Mouse (Mus musculus) urinary bladder, postnatal 25 days (tissue): Measurements from ENCODE around the gene Serpinf1.

Experiments
- DNase-seq: peaks from one replicate; pipeline ENCODE4 v3.0.0; 2022; ENCODE audit warnings: low spot score

Gene Serpinf1

DNA sequence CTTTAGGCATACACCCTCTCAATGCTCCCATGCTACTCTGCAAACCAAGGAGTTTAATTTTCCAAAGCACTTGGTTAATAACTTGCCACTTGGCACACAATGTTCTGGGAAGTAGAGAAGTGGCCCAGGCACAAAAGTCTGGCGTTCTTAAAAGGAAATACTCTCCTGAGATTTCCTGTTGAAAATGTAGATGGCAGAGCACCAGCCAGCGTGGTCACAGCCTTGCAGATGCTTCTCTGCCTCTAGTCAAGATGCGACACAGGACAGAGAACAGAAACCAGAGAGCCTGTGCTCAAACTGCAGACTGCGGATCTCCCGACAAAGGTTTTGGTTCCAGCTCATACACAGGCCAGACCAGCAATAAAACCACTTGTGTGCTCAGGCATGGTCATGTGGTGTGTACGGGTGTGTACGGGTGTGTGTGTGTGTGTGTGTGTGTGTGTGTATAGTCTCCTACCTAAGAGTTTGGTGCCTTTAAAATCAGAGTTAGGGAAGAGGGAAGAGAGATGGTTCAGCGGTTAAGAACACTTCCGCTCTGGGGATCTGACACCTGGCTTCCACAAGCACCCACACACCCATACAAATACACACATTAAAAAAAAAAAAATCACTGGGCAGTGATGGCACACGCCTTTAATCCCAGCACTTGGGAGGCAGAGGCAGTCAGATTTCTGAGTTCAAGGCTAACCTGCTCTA is 32.7 kb upstream of the Serpinf1 start:
- no peak for DNase-seq

- peak; percentile 77 for DNase-seq
These were observed 31.8 kb upstream of the Serpinf1 start, which contains the start of gene Wdr81 for GRCm38 (mm10) chr11:75453991-75454930. TSS of gene Wdr81 (minus strand) at chr11:75454717.

DNA sequence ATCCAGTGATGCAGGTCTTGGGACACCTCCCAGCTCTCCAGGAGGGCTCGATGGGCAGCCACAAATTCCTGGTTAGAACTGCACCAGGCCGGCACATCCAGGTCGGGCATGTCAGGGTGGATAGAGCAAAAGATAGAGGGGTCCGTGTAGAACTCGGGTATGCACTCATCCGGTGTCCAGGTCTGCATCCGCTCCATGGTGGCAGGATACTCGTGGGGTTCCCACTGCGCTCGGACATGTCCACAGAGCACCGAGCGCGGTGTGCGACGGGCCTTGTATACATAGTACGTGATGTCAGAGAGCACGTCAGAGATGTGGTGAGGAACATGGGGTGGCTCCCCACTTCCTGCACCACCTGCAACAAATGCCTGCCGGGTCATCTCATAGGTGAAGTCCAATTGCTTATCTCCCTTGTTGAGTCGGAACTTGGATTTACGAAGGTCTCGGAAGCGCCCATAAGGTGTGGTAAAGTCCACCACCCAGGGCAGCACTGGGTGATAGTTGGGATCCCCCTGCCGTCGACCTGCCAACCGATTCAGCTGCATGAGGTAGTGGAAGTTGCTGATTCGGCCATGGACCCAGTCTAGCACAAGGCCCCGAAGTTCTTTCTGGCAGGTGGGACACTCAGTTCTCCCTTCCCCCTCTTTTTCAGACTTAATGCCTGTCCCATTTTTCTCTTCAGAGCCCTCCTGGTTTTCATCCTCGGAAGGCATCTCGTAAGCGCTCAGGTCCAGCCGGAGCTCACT is 30.5 kb upstream of the Serpinf1 start:
- no peak for DNase-seq

GRCm38 (mm10) chr11:75452081-75452480 is 29.6 kb upstream of the Serpinf1 start:
- no peak for DNase-seq

DNA sequence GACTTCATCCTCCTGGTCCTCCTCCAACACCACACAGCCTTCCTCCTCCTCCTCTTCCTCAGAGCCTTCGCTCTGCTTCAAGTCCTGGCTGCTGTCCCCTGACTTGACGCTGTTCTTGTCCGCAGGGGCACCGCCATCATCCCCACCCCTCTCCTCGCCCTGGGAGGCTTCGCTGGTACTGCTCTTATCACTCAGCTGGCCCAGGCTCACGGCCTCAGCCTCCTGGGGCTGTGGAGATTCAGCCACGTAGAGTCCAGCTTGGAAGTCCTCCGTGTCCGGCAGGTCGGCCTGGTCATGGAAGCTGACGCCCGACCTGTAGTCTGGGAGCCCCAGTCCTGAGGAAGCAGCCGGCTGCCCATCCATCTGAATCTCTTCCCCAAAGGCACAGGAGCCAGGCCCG is 28.4 kb upstream of the Serpinf1 start:
- no peak for DNase-seq

DNA sequence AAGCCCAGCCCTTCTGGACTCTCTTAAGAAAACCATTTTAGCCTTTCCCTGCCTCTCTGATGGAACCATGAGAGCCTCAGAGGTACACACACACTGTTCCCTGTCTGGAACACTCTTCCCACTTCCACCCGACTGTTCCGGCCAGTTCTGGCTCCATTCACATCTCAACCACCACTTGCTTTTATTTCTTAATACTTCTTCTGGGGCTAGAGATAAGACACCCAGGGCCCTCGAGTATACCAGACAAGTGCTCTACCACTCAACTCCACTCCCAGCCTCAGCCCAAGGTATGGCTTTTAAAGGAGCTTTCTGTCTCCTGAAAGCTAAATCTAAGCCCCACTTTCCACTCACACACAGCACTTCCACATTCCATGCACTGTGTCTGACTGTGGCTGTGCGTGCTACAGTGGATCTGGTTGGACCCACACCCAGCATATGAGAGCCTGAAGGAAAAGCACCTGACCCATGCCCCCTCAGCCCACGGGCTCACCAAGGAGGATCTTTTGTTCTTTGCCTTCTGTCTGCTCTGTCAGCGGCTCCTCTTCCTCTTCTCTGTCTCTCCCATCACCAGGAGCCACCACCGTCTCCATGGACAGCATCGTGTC is 27.9 kb upstream of the Serpinf1 start:
- no peak for DNase-seq

DNA sequence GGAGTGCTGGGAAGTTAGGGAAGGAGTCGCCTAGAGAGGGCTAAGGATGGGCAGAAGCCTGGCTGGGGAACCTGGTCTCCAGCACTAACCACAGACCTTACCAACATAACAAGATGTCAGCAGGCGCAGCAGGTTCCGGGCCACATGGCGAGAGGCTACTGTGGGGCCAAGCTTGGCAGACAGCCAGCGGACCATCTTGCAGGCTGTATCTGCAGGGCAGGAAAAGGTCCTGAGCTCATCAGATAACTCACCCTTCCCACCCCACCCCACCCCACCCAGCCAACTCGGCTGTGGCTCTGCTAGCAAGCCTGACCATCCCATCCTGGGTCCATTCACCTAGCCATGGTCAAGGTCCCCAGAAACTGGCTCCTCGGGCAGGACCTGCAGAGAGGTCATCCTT is 27.2 kb upstream of the Serpinf1 start:
- DNase-seq, result no peak

DNA sequence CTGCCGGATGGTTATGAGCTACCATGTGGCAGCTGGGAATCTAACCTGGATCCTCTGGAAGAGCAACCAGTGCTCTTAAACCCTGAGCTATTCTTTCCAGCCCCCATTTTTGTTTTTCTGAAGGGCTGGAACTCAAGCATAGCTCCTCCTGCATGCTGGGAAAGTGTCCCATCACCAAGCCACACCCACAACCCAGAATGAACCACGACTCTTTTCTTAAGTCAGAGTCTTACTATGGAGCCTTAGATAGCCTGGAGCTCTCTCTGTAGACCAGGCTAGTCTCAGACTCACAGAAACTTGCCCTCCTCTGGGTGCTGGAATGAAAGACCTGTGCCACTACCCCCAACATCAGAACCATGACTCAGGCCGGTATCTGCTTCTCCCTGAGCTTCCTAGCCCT is 26.1 kb upstream of the Serpinf1 start:
- DNase-seq, result no peak

- DNase-seq, result no peak
These were observed 21.2 kb upstream of the Serpinf1 start for GRCm38 (mm10) chr11:75443711-75444110.

DNA sequence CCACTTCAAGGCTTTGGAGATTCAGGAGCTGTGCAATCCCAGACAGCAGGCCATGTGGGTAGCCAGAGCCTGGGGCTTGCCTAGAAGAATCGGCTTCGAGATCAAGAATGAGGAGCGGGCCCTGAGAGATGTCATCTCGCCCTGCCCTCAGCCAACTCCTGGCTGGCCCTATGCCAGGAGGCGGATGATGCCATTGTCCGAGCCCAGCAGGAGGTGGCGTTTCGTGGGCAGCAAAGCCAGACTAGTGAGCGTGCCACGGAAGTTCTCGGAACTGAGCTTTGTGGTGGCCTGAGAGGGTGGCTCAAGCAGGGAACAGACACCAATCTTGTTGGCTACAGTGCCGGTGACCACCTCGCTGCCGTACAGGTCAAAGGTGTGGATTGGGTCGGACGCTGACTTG is 19.1 kb upstream of the Serpinf1 start:
- DNase-seq, result no peak

DNA sequence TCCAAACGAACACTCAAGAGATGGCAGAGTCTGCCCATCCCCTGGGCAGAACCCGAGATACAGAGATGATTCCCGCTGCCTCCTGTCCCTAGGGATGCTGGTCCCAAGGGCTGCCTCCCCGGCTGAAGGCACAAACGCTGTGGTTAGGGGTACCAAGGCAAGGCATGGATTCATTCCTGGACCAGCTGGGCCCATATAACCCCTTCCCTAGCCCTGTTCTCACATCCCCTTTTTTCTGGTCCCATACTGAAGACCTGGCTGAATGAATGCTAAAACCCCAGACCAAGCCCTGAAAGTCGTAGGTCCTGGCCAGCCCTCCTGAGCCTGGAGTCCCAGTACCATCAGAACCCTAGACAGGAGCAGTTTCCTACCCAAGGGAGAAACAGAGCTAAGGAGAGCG is 18.5 kb upstream of the Serpinf1 start:
- no peak for DNase-seq

DNA sequence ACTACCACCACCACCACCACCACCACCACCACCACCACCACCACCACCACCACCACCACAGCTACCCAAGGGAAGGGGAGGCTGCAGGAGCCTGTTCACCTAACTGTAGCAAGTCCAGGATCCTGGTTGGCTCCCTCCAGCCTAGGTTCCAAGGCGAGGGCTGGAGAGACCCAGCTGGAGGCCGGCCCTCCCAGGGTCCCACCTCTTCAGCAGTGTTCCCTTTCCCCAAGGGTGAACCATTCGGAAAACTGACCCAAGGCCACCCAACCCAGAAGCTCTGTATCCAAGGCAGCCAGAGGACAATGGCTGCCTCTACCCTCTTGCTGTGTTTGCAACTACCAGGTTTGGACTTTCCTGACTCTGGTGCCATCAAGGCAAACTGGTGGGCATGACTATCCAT is 17.4 kb upstream of the Serpinf1 start:
- no peak for DNase-seq

DNA sequence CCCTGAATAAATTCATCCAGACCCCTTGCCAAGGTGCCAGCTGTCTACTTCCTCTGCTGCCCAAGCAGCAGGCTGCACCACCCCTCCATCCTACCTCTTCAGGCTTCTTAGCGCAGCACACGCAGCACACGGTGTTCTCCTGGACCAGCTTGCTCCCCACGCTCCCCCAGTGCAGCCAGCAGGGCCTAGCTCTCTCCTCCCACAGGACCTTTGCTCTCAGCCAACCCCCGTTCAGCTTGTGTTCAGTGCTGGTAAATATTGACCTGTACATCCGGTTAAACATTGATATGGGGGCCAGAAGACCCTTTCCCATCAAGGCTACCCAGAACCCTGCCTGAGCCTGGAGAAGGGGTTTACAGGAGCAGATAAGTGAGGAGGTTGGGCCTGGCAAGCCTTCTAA is 16.9 kb upstream of the Serpinf1 start, which contains the start of gene Serpinf2:
Gene Serpinf2, minus strand, starts transcription at position 229 of the 400 bp plus-strand sequence.
- no peak for DNase-seq

- DNase-seq, result no peak
These were observed 16.3 kb upstream of the Serpinf1 start for GRCm38 (mm10) chr11:75438804-75439203.

GRCm38 (mm10) chr11:75438194-75438593 is 15.7 kb upstream of the Serpinf1 start:
- no peak for DNase-seq

GRCm38 (mm10) chr11:75434138-75434537 is 11.6 kb upstream of the Serpinf1 start:
- DNase-seq, result no peak

GRCm38 (mm10) chr11:75431307-75431706 is 8.8 kb upstream of the Serpinf1 start:
- no peak for DNase-seq

DNA sequence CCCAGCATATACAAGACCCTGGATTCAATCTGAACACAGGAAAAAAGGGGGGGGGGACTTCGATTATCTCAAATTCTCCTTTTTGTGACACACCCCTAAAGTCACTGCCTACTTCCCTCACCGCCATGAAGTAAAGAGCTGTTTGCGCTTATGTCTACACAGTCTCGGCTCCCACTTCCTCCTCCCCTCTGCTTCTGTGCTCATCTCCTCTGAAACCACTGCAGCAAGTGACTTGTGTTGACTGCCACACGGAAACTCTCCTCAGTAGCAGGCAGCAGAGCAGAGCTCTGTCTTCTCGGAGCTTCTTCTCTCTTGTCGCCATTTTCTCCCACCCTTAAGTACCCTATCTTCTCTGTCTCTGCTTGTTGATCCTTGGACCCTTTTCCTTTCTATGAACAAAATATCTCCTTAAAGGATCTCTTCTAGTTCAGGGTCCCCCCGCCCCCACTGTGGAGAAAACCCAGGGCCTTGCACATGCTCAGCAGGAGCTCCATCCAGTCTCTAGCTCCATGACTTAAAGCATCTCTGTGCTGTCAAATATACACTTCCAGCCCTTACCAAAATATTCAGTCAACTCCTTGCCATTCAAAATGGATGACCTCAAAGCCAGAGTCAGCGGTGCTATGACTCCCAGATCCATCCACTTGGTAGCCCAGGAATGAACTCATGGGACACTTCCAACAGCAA is 6.7 kb upstream of the Serpinf1 start:
- no peak for DNase-seq

GRCm38 (mm10) chr11:75424459-75424858 is 2.0 kb upstream of the Serpinf1 start:
- DNase-seq, result no peak

DNA sequence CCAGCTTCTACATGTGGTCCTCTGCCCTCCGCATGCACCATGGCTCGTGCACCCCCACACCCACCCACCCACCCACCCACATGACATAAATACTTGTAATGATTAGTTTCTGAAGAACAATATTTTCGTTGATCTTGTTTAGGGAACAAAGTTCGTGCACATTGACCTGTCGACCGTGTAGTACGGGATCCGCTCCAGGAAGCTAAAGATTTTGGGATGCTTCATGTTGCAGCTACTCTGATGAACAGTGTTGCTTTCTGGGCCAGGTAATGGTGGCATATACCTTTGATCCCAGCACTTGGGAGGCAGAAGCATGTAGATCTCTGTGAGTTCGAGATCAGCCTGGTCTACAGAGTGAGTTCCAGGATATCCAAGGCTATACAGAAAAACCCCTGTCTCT is 1.5 kb upstream of the Serpinf1 start:
- no peak for DNase-seq

DNA sequence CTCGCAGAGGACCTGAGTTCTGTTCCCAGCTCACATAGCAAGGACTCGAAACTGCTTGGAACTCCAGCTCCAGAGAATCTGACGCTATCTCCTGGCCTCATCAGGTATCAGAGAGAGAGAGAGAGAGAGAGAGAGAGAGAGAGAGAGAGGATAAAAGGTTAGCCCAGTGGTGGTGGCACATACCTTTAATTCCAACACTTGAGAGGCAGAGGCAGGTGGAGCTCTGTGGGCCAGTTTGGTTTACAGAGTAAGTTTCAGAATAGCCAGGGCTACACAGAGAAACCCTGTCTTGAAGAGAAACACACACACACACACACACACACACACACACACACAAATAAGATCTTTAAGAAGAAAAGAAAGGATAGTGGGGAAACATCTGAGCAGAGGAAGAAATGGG is 590 bp upstream of the Serpinf1 start:
- DNase-seq, result no peak
